Mouse (Mus musculus) kidney, adult 8-10 months (tissue): Measurements from ENCODE around the gene 4930404H24Rik.

Source experiments
- DNase-seq, 2 experiments: peaks; one replicate each; pipeline ENCODE4 v3.0.0; 2022

The 4930404H24Rik gene

DNA sequence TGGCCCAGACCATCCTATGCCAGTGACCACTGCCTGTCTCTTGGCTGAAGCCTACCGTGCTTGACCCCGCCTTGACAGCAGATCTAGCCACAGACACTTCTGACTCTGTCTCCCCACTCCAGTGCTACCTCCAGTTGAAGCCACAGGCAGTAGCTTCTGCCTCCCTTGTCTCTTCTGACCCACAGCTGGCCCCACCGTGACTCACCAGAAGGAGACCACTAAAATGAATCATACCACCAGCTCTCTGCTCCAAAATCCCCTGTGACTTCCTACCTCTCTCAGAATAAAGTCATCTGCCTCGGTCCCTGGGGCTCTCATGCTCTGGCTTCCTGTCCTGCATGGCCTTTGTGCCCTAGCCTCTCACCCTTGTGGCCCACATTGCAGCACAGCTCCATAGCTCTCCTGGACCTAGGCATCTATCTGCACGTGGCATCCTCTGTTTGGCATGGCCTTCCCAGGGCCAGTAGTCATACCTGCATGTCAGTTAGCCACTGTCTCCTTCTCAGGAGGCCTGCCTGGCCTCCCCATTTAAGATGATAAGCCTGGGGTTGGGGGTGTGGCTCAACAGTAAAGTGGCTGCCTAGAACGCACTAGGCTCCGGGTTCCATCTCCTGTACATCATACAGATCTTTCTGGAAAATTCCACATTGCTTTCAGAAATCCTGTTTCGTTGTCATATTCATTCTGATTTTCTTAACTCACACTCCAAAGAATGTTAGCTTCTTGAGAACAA is 50.5 kb downstream of the 4930404H24Rik start:
- no peak for DNase-seq
